ENCODE assay signal across 8 mouse cellular contexts in genomic region chr10:122096980-122097844, GRCm38 (mm10). TPM values are rescaled to one million over a fixed set of nuclear protein-coding genes. Genes with fewer than 3 reads are reported as not detected.
DNase-seq lines count a peak whose midpoint lies in the region; ATAC-seq and TF ChIP-seq lines count a peak whose summit lies in the region.

TSS of gene Rxylt1 (minus strand) at chr10:122097371.

- peak within 1 kb of the TSS; percentile 78 for H3K4me3 ChIP-seq in forebrain, embryonic 10.5 days
- peak within 1 kb of the TSS; percentile 80 for H3K4me3 ChIP-seq in heart, embryonic 15.5 days
- peak within 1 kb of the TSS; percentile 67 for H3K4me3 ChIP-seq in liver, embryonic 14.5 days (ENCODE audit: insufficient read depth in 1 of 2, low read depth in 2 of 2, low read length in 2 of 2)
- H3K4me3 ChIP-seq in neural tube, embryonic 11.5 days (ENCODE audit: low read depth, low read length), result peak within 1 kb of the TSS; percentile 71
- H3K4me3 ChIP-seq in stomach, postnatal 0 days (ENCODE audit: low read depth, low read length), result peak within 1 kb of the TSS; percentile 73

- peaks cover 11% of the 10 kb centered on the region for H3K4me1 ChIP-seq in forebrain, embryonic 10.5 days
- H3K4me1 ChIP-seq in heart, embryonic 15.5 days (replicated peaks), result peaks cover 9% of the 10 kb centered on the region
- 0 out of 4 replicates have a peak, but pooled peaks cover 0 to 3% of the 10 kb centered on the region in 2 experiments for H3K4me1 ChIP-seq in liver, embryonic 14.5 days (replicated peaks; ENCODE audit: control insufficient read depth in 2 of 2, insufficient read depth in 2 of 2, low read length in 1 of 2)
- peaks cover 4% of the 10 kb centered on the region; the same call in 1 of the 2 replicates for H3K4me1 ChIP-seq in neural tube, embryonic 11.5 days (ENCODE audit: control insufficient read depth, insufficient read depth, low read length)
- H3K4me1 ChIP-seq in stomach, postnatal 0 days (replicated peaks; ENCODE audit: control insufficient read depth, insufficient read depth), result peaks cover 3% of the 10 kb centered on the region; the same call in 1 of the 2 replicates

- peak within 1 kb of the TSS; percentile 87 for H3K9ac ChIP-seq in heart, embryonic 15.5 days
- H3K9ac ChIP-seq in liver, embryonic 14.5 days (replicated peaks), result peak within 1 kb of the TSS; percentile 39
- H3K9ac ChIP-seq in neural tube, embryonic 11.5 days (ENCODE audit: low read length), result peak within 1 kb of the TSS; percentile 86
- peak within 1 kb of the TSS; percentile 89 for H3K9ac ChIP-seq in stomach, postnatal 0 days (ENCODE audit: low read length)

- H3K9me3 ChIP-seq in forebrain, embryonic 10.5 days, result no peaks in the 10 kb centered on the region
- no peaks in the 10 kb centered on the region for H3K9me3 ChIP-seq in heart, embryonic 15.5 days (replicated peaks)
- H3K9me3 ChIP-seq in liver, embryonic 14.5 days (ENCODE audit: control insufficient read depth, low read length), result no peaks in the 10 kb centered on the region
- no peaks in the 10 kb centered on the region for H3K9me3 ChIP-seq in neural tube, embryonic 11.5 days (ENCODE audit: control insufficient read depth, low read length)
- no peaks in the 10 kb centered on the region for H3K9me3 ChIP-seq in stomach, postnatal 0 days (ENCODE audit: control insufficient read depth, low read length)

- DNase-seq in CD8-positive naive resting alpha-beta T cell, adult 2 months (ENCODE audit: low read depth in 2 of 2, low spot score in 2 of 2), result peak; percentile 91 to 93
- peak; percentile 93 for DNase-seq in c-Kit-positive CD71-negative TER-119-negative erythroid progenitor cells, embryonic 14.5 days (ENCODE audit: low read depth)
- DNase-seq in forebrain, embryonic 10.5 days (ENCODE audit: extremely low spot score, low spot score), result peak; percentile 97
- peak; percentile 98 for DNase-seq in kidney, postnatal 25 days
- DNase-seq in liver, embryonic 14.5 days (ENCODE audit: low read depth in 3 of 3, low spot score in 3 of 3), result peak; percentile 86 to 92 (median 88)
- DNase-seq in neural tube, embryonic 11.5 days (ENCODE audit: low spot score), result peak; percentile 95
- peak; percentile 99 for DNase-seq in stomach, postnatal 0 days (ENCODE audit: low spot score)

- no peaks in the 10 kb centered on the region for H3K27me3 ChIP-seq in forebrain, embryonic 10.5 days (ENCODE audit: poor library complexity, severe bottlenecking)
- H3K27me3 ChIP-seq in heart, embryonic 15.5 days, result no peaks in the 10 kb centered on the region
- H3K27me3 ChIP-seq in liver, embryonic 14.5 days (ENCODE audit: control insufficient read depth, insufficient read depth, low read length), result no peaks in the 10 kb centered on the region
- H3K27me3 ChIP-seq in neural tube, embryonic 11.5 days (ENCODE audit: control insufficient read depth, insufficient read depth, low read length), result no peaks in the 10 kb centered on the region
- no peaks in the 10 kb centered on the region for H3K27me3 ChIP-seq in stomach, postnatal 0 days (ENCODE audit: control insufficient read depth, insufficient read depth, low read length)

- no peak for TF ChIP-seq CTCF in liver, embryonic 14.5 days (IDR thresholded peaks at IDR 0.05; ENCODE audit: low read depth)
- peak; percentile 2; the same call in 1 of the 2 replicates for TF ChIP-seq CTCF in stomach, postnatal 0 days (IDR thresholded peaks at IDR 0.05; ENCODE audit: low read depth)

- H3K27ac ChIP-seq in forebrain, embryonic 10.5 days, result peak within 1 kb of the TSS; percentile 93
- H3K27ac ChIP-seq in heart, embryonic 15.5 days, result peak within 1 kb of the TSS; percentile 93
- no peak within 1 kb of the TSS for H3K27ac ChIP-seq in liver, embryonic 14.5 days
- peak within 1 kb of the TSS; percentile 87 for H3K27ac ChIP-seq in neural tube, embryonic 11.5 days (ENCODE audit: low read depth, low read length)
- H3K27ac ChIP-seq in stomach, postnatal 0 days (replicated peaks), result peak within 1 kb of the TSS; percentile 97

- peak; percentile 96 for ATAC-seq in heart, embryonic 15.5 days (replicated peaks; ENCODE audit: insufficient number of reproducible peaks, insufficient read depth, low FRiP score, low read depth)
- ATAC-seq in liver, embryonic 14.5 days (ENCODE audit: insufficient read depth), result peak; percentile 95
- peak; percentile 97 for ATAC-seq in neural tube, embryonic 11.5 days (ENCODE audit: insufficient read depth, low FRiP score, low TSS enrichment)
- ATAC-seq in stomach, postnatal 0 days (ENCODE audit: low FRiP score, low TSS enrichment), result peak; percentile 99

- WGBS in forebrain, embryonic 10.5 days, result under 1% methylated on average over 48 of the region's 48 CpGs
- WGBS in heart, embryonic 15.5 days, result under 1% methylated on average over 47 of the region's 48 CpGs
- WGBS in liver, embryonic 14.5 days (ENCODE audit: insufficient replicate concordance), result 1% methylated on average over 43 of the region's 48 CpGs
- WGBS in neural tube, embryonic 11.5 days, result under 1% methylated on average over 44 of the region's 48 CpGs
- WGBS in stomach, postnatal 0 days, result 2% methylated on average over 41 of the region's 48 CpGs

- no peak for TF ChIP-seq EP300 in liver, embryonic 14.5 days (IDR thresholded peaks at IDR 0.05; ENCODE audit: low read depth)
- no peak for TF ChIP-seq EP300 in stomach, postnatal 0 days (optimal IDR thresholded peaks at IDR 0.05)

- H3K36me3 ChIP-seq in forebrain, embryonic 10.5 days (replicated peaks), result peaks cover 20% of the 10 kb centered on the region
- peaks cover 10% of the 10 kb centered on the region; the same call in 1 of the 2 replicates for H3K36me3 ChIP-seq in heart, embryonic 15.5 days
- H3K36me3 ChIP-seq in liver, embryonic 14.5 days (replicated peaks; ENCODE audit: control insufficient read depth, insufficient read depth, low read depth), result no peaks in the 10 kb centered on the region
- H3K36me3 ChIP-seq in neural tube, embryonic 11.5 days (ENCODE audit: control insufficient read depth, insufficient read depth, low read length), result no peaks in the 10 kb centered on the region
- peaks cover 2% of the 10 kb centered on the region; the same call in 1 of the 2 replicates for H3K36me3 ChIP-seq in stomach, postnatal 0 days (ENCODE audit: control insufficient read depth, insufficient read depth, low read length)

- H3K4me2 ChIP-seq in heart, embryonic 15.5 days, result peak within 1 kb of the TSS; percentile 81
- H3K4me2 ChIP-seq in liver, embryonic 14.5 days (ENCODE audit: low read depth), result peak within 1 kb of the TSS; percentile 75
- peak within 1 kb of the TSS; percentile 72 for H3K4me2 ChIP-seq in neural tube, embryonic 11.5 days (ENCODE audit: low read depth)
- H3K4me2 ChIP-seq in stomach, postnatal 0 days (replicated peaks; ENCODE audit: low read depth), result peak within 1 kb of the TSS; percentile 78

RNA-seq across cellular contexts. Expression of gene Rxylt1, which starts in this region (rescaled TPM):
- 36.8 and 37.0 TPM in 2 replicates for polyA plus RNA-seq in forebrain, embryonic 10.5 days (2016; fragmentation: Nextera tagmentation; extraction: Ambion mirVana)
- 42.5 and 42.9 TPM in 2 replicates for polyA plus RNA-seq in heart, embryonic 15.5 days (2015; fragmentation: Nextera tagmentation; extraction: Ambion mirVana)
- polyA plus RNA-seq in liver, embryonic 14.5 days (2012; rRNA removed), result 1.5 and 4.2 TPM in 2 replicates
- polyA plus RNA-seq in liver, embryonic 14.5 days (2014; fragmentation: Nextera tagmentation; extraction: Ambion mirVana), result 12.9 and 13.6 TPM in 2 replicates
- 44.4 and 45.1 TPM in 2 replicates for polyA plus RNA-seq in neural tube, embryonic 11.5 days (2014; fragmentation: Nextera tagmentation; extraction: Ambion mirVana)
- polyA plus RNA-seq in stomach, postnatal 0 days (2015; fragmentation: Nextera tagmentation; extraction: Ambion mirVana), result 45.8 and 46.1 TPM in 2 replicates

Comparison
In these comparisons a context has a peak if more than half of its experiments do, and no peak if none do; other contexts are left out.
1. H3K9ac ChIP-seq: peak in every context shown above with its lines; median percentile 89 in stomach, postnatal 0 days; 87 in heart, embryonic 15.5 days; 86 in neural tube, embryonic 11.5 days; 39 in liver, embryonic 14.5 days.